Comparison of ENCODE assay signal across 24 mouse cellular contexts in genomic region chr19:17353727-17354126, GRCm38 (mm10). TPM values are rescaled to one million over a fixed set of nuclear protein-coding genes. Genes with fewer than 3 reads are reported as not detected.
DNase-seq lines count a peak whose midpoint lies in the region; ATAC-seq and TF ChIP-seq lines count a peak whose summit lies in the region.
"Had no signal": no experiment of that assay in that cellular context is flagged by ENCODE, and none has a peak within 500 bp of the region (broad histone marks: within the 10 kb centered on the region; RNA-seq: fewer than 3 reads in every experiment).

No protein-coding gene starts in this region.

- 85% methylated on average over 8 of the region's 8 CpGs for WGBS in heart, embryonic 14.5 days
- WGBS in liver, embryonic 12.5 days (ENCODE audit: insufficient replicate concordance) = 75% methylated on average over 8 of the region's 8 CpGs
- 73% methylated on average over 8 of the region's 8 CpGs for WGBS in liver, postnatal 0 days (ENCODE audit: insufficient replicate concordance)
- WGBS in lung, adult 2 months = 82% methylated on average over 8 of the region's 8 CpGs

- peaks cover 40% of the 10 kb centered on the region for H3K36me3 ChIP-seq in erythroblast, embryonic 14.5 days (ENCODE audit: control insufficient read depth)
- no peaks in the 10 kb centered on the region for H3K36me3 ChIP-seq in heart, embryonic 14.5 days (ENCODE audit: control insufficient read depth, insufficient read depth, low read length)
- peaks cover 54% of the 10 kb centered on the region for H3K36me3 ChIP-seq in liver, embryonic 12.5 days
- peaks cover 13% of the 10 kb centered on the region for H3K36me3 ChIP-seq in liver, postnatal 0 days (replicated peaks; ENCODE audit: insufficient read depth, low read length)
- H3K36me3 ChIP-seq: forebrain, embryonic 10.5 days; forebrain, embryonic 15.5 days; limb, embryonic 15.5 days; midbrain, embryonic 13.5 days; neural tube, embryonic 13.5 days had no signal

- H3K4me1 ChIP-seq in erythroblast, embryonic 14.5 days (ENCODE audit: control insufficient read depth) = peaks cover 81% of the 10 kb centered on the region
- H3K4me1 ChIP-seq in heart, embryonic 14.5 days (ENCODE audit: control insufficient read depth in 2 of 2, insufficient read depth in 2 of 2, low read length in 2 of 2) = peaks cover 3 to 18% of the 10 kb centered on the region in 2 experiments; a peak in 3 of 4 replicates
- H3K4me1 ChIP-seq in liver, embryonic 12.5 days = peaks cover 80% of the 10 kb centered on the region
- H3K4me1 ChIP-seq in liver, postnatal 0 days (ENCODE audit: insufficient read depth) = peaks cover 20% of the 10 kb centered on the region
- H3K4me1 ChIP-seq in lung, adult 2 months (ENCODE audit: control insufficient read depth, insufficient read depth, low read length) = no peaks in the 10 kb centered on the region

- no peaks in the 10 kb centered on the region for H3K9me3 ChIP-seq in erythroblast, embryonic 14.5 days (ENCODE audit: control insufficient read depth, low read length)
- H3K9me3 ChIP-seq in heart, embryonic 14.5 days (ENCODE audit: control insufficient read depth, low read length) = no peaks in the 10 kb centered on the region
- no peaks in the 10 kb centered on the region for H3K9me3 ChIP-seq in liver, embryonic 12.5 days (replicated peaks)
- no peaks in the 10 kb centered on the region for H3K9me3 ChIP-seq in liver, postnatal 0 days (ENCODE audit: low read length)
- H3K9me3 ChIP-seq: forebrain, embryonic 10.5 days; forebrain, embryonic 15.5 days; limb, embryonic 15.5 days; midbrain, embryonic 13.5 days; neural tube, embryonic 13.5 days had no signal

- peak overlapping the region; percentile 87 for H3K4me3 ChIP-seq in erythroblast, embryonic 14.5 days (replicated peaks)
- H3K4me3 ChIP-seq in heart, embryonic 14.5 days (ENCODE audit: control insufficient read depth in 1 of 2, insufficient read depth in 1 of 2, low read depth in 1 of 2, low read length in 2 of 2) = no peak overlapping the region
- peak overlapping the region; percentile 89 for H3K4me3 ChIP-seq in liver, embryonic 12.5 days
- H3K4me3 ChIP-seq in liver, postnatal 0 days (ENCODE audit: low read depth, low read length) = peak overlapping the region; percentile 61
- no peak overlapping the region for H3K4me3 ChIP-seq in lung, adult 2 months (replicated peaks; ENCODE audit: extremely low read depth, low read depth, low read length)
- H3K4me3 ChIP-seq: forebrain, embryonic 10.5 days; forebrain, embryonic 15.5 days; heart, adult 2 months; layer of hippocampus, adult 2 months; limb, embryonic 15.5 days; midbrain, embryonic 13.5 days; neural tube, embryonic 13.5 days had no signal

- intact Hi-C loops in heart, postnatal 36 days (cut with DNase I) = no loop called here

- no peak for TF ChIP-seq POLR2A in lung, adult 2 months (IDR thresholded peaks at IDR 0.05; ENCODE audit: borderline replicate concordance, extremely low read depth, low read depth, low read length)

- TF ChIP-seq EP300 in liver, postnatal 0 days (IDR thresholded peaks at IDR 0.05; ENCODE audit: low read depth) = no peak

- peak overlapping the region; percentile 85; the same call in 1 of the 2 replicates for H3K4me2 ChIP-seq in heart, embryonic 14.5 days (ENCODE audit: low read length)
- peak overlapping the region; percentile 86 for H3K4me2 ChIP-seq in liver, embryonic 12.5 days
- peak overlapping the region; percentile 67 for H3K4me2 ChIP-seq in liver, postnatal 0 days (ENCODE audit: low read depth, low read length)
- H3K4me2 ChIP-seq: forebrain, embryonic 15.5 days; limb, embryonic 15.5 days; midbrain, embryonic 13.5 days; neural tube, embryonic 13.5 days had no signal

- H3K27me3 ChIP-seq in erythroblast, embryonic 14.5 days (ENCODE audit: control insufficient read depth) = peaks cover 27% of the 10 kb centered on the region
- 0 out of 2 replicates have a peak, but pooled peaks cover 3% of the 10 kb centered on the region for H3K27me3 ChIP-seq in heart, embryonic 14.5 days (ENCODE audit: control insufficient read depth, insufficient read depth, low read length)
- H3K27me3 ChIP-seq in liver, embryonic 12.5 days (replicated peaks) = no peaks in the 10 kb centered on the region
- no peaks in the 10 kb centered on the region for H3K27me3 ChIP-seq in liver, postnatal 0 days (ENCODE audit: insufficient read depth, low read length)
- H3K27me3 ChIP-seq: CH12.LX; limb, embryonic 15.5 days had no signal

- TF ChIP-seq CTCF in liver, postnatal 0 days (IDR thresholded peaks at IDR 0.05; ENCODE audit: low read depth) = no peak
- TF ChIP-seq CTCF in lung, adult 2 months (IDR thresholded peaks at IDR 0.05; ENCODE audit: insufficient read depth, low read length) = no peak

- ATAC-seq in erythroblast, adult 5-6 weeks (replicated peaks; ENCODE audit: low FRiP score, poor library complexity, severe bottlenecking) = no peak
- no peak for ATAC-seq in heart, embryonic 14.5 days (ENCODE audit: insufficient number of reproducible peaks, insufficient read depth, low FRiP score, low read depth)
- no peak for ATAC-seq in liver, embryonic 12.5 days
- no peak for ATAC-seq in liver, postnatal 0 days
- ATAC-seq: forebrain, embryonic 15.5 days; hindbrain, embryonic 16.5 days; midbrain, embryonic 13.5 days had no signal

- DNase-seq in heart, postnatal 36 days = no peak
- DNase-seq in liver, postnatal 0 days = no peak
- no peak for DNase-seq in lung, adult 2 months
- DNase-seq: adrenal gland, adult 8-10 months; cerebellum, adult 9-10 months; cerebellum, postnatal 36 days; gastrocnemius, postnatal 25 days; kidney, adult 18-20 months; kidney, postnatal 36 days; lung, postnatal 36 days; thymus, postnatal 14 days had no signal

- H3K27ac ChIP-seq in heart, embryonic 14.5 days (replicated peaks in 1 of 2; ENCODE audit: control insufficient read depth in 1 of 2, insufficient read depth in 1 of 2, low read depth in 2 of 2, low read length in 2 of 2) = no peak overlapping the region
- H3K27ac ChIP-seq in liver, embryonic 12.5 days = peak overlapping the region; percentile 94
- H3K27ac ChIP-seq in liver, postnatal 0 days (ENCODE audit: low read depth) = no peak overlapping the region
- H3K27ac ChIP-seq: forebrain, embryonic 10.5 days; forebrain, embryonic 15.5 days; heart, adult 2 months; layer of hippocampus, adult 2 months; limb, embryonic 15.5 days; midbrain, embryonic 13.5 days; neural tube, embryonic 13.5 days had no signal

- H3K9ac ChIP-seq in heart, embryonic 14.5 days (ENCODE audit: low read length) = no peak overlapping the region
- peak overlapping the region; percentile 95 for H3K9ac ChIP-seq in liver, embryonic 12.5 days
- no peak overlapping the region for H3K9ac ChIP-seq in liver, postnatal 0 days (replicated peaks)
- H3K9ac ChIP-seq: forebrain, embryonic 15.5 days; limb, embryonic 15.5 days; midbrain, embryonic 13.5 days; neural tube, embryonic 13.5 days had no signal

RNA-seq across cellular contexts. Expression of gene Gcnt1, which starts 18.9 kb away (rescaled TPM):
- polyA plus RNA-seq in erythroblast, embryonic 14.5 days (2012) = 0.07 and 0.14 TPM in 2 replicates
- 228 and 254 TPM in 2 replicates for total RNA-seq in erythroblast, adult 5-6 weeks (2015; ENCODE audit: low replicate concordance)
- total RNA-seq in erythroblast, adult 5-6 weeks (2017; ENCODE audit: low replicate concordance) = 300 and 309 TPM in 2 replicates
- 8.0 and 9.9 TPM in 2 replicates for polyA plus RNA-seq in heart, embryonic 14.5 days (2014; fragmentation: Nextera tagmentation; extraction: Ambion mirVana)
- 10 to 100 TPM; 13.2 to 17.8 TPM for total RNA-seq in heart, postnatal 36 days (2021)
- 25.2 and 25.9 TPM in 2 replicates for polyA plus RNA-seq in liver, embryonic 12.5 days (2016; fragmentation: Nextera tagmentation; extraction: Ambion mirVana)
- 5.8 and 7.1 TPM in 2 replicates for polyA plus RNA-seq in liver, postnatal 0 days (2015; fragmentation: Nextera tagmentation; extraction: Ambion mirVana)
- polyA plus RNA-seq in lung, adult 2 months (2012; rRNA removed) = 1.7 and 4.3 TPM in 2 replicates

RNA-seq across cellular contexts. Expression of gene Rfk, which starts 40.1 kb away (rescaled TPM):
- polyA plus RNA-seq in erythroblast, embryonic 14.5 days (2012) = 5.2 and 7.2 TPM in 2 replicates
- 36.8 and 45.3 TPM in 2 replicates for total RNA-seq in erythroblast, adult 5-6 weeks (2015; ENCODE audit: low replicate concordance)
- total RNA-seq in erythroblast, adult 5-6 weeks (2017; ENCODE audit: low replicate concordance) = 17.0 and 22.6 TPM in 2 replicates
- polyA plus RNA-seq in heart, embryonic 14.5 days (2014; fragmentation: Nextera tagmentation; extraction: Ambion mirVana) = 74.3 and 79.0 TPM in 2 replicates
- 10 to 100 TPM; 66.1 to 74.6 TPM for total RNA-seq in heart, postnatal 36 days (2021)
- 79.8 and 85.5 TPM in 2 replicates for polyA plus RNA-seq in liver, embryonic 12.5 days (2016; fragmentation: Nextera tagmentation; extraction: Ambion mirVana)
- 59.9 and 61.9 TPM in 2 replicates for polyA plus RNA-seq in liver, postnatal 0 days (2015; fragmentation: Nextera tagmentation; extraction: Ambion mirVana)
- 70.0 and 97.8 TPM in 2 replicates for polyA plus RNA-seq in lung, adult 2 months (2012; rRNA removed)

Comparison
In these comparisons a context has a peak if more than half of its experiments do, and no peak if none do; other contexts are left out.
1. H3K4me3 ChIP-seq: peak in erythroblast, embryonic 14.5 days (single experiment), liver, embryonic 12.5 days (single experiment) and liver, postnatal 0 days (single experiment); none in heart, embryonic 14.5 days (0 of 2) and lung, adult 2 months (single experiment).
2. Peak in every context shown above with its lines, with median percentiles within 50 percentile points of each other: H3K4me2 ChIP-seq.